Mouse (Mus musculus): ENCODE measurements at regions not wholly inside any gene's neighbourhood (a gene's known extent, or its start where the extent isn't known, plus 50 kb on each side); places are given as distances from the start of the nearest gene placed in this dataset.

DNA sequence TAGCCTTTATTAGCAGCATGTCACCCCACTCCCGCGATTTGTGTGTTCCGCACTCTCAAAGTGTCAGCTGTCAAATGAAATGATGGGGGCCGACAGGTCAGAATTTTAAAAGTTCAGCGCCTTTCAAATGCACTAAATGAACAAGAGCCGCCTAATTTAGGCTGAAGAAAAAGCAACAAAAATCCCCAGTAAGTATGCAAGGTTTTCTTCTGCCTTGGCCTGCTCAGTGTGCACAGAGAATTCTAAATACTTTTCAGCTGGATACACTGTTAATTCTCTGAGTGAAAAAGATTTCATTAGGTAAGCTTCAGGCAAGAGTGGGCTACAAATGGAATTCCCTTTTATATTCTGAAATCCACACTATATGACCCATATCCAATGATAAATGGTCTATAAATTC lies 125.9 kb upstream of the BC052040 start:
- WGBS: 13% methylated on average over 6 of the region's 6 CpGs
- H3K36me3 ChIP-seq (ENCODE audit: poor library complexity, severe bottlenecking): no peaks in the 10 kb centered on the region
- peak; percentile 63; the same call in 1 of the 2 replicates for ATAC-seq
- no peak overlapping the region for H3K4me3 ChIP-seq
- no peaks in the 10 kb centered on the region for H3K9me3 ChIP-seq (replicated peaks)
- H3K27me3 ChIP-seq: no peaks in the 10 kb centered on the region
- no peak overlapping the region for H3K4me2 ChIP-seq
- H3K27ac ChIP-seq: peak overlapping the region; percentile 59
- no peak overlapping the region for H3K9ac ChIP-seq
- H3K4me1 ChIP-seq: peaks cover 23% of the 10 kb centered on the region

DNA sequence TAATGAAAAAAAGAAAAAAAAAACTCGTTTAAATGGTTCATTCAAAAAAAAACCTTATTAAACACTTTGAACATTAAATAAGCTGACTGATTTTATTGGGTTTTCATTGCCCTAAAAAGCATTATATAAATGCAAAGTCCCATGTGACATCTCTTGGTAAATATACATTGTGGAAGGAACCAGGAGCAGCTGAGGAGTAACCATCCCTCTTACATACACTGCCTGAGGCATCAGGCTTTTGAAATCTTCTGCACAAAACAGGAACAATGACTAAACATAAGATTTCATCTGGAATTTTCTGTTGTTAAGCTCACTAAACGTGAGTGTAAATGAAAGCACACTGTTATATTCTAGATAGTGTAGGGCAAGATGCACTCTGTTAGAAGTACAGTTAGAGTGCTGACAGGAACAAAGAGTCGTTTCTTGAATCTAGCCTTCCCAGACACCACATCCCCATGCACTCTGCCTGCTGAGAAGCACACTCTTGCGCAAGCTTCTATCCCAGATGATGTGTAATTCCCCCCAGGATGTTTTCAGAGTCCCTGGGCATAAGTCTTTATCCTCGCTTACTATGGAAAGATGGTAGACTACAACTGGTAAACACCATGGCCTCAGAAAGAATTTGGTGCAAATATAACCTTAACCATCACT lies 125.0 kb upstream of the BC052040 start:
- Histone ChIP-seq H3K27me3 (no peaks in the 10 kb centered on the region), H3K9ac (no peak overlapping the region), H3K4me1 (peaks cover 31% of the 10 kb centered on the region), H3K4me2 (no peak overlapping the region), H3K9me3 (replicated peaks) (no peaks in the 10 kb centered on the region), H3K4me3 (no peak overlapping the region), H3K36me3 (ENCODE audit: poor library complexity, severe bottlenecking) (no peaks in the 10 kb centered on the region), H3K27ac (peak overlapping the region; percentile 70)
- 31% methylated on average over 5 of the region's 5 CpGs for WGBS
- ATAC-seq: peak; percentile 50; the same call in 1 of the 2 replicates

DNA sequence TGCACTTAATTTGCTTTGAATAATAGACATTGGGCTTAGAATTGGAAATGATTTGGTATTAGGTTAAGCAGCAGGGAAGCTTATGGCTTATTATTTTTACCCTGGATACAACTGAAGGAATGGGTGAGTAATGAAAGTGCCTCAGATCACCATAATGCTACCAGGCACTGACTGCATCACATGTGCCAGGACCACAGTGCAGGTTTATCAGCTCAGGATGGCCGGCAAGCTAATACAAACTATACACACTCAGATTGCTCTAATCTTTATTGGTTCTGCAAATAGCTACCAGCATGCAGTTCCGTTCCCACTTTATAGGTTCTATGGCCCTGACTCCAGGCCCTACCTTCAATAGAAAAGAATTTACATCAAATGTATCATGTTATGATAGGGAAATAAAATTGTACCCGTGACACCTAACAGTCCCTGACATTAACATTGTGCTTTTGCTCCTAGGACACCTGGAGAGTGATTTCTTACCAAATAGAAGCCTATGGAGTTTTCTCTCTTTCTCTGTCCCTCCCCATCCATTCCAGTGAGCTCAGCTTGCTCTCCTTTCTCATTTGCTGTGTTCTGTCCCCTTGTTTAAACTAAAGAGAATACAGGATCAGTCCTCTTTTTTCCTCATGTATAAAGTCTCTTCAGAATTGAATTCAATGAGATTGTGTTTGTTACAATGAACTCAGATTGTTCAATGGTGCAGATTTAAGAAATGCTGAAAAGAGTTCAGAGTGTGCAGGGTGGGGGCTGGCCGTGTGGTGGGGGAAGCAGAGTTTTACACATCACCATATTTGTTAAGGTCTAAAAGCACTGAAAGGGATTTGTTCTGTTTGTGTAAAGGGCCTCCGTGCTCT lies 121.3 kb upstream of the BC052040 start:
- Histone ChIP-seq H3K4me2 (no peak overlapping the region), H3K9ac (no peak overlapping the region), H3K36me3 (ENCODE audit: poor library complexity, severe bottlenecking) (no peaks in the 10 kb centered on the region), H3K4me3 (no peak overlapping the region), H3K9me3 (replicated peaks) (no peaks in the 10 kb centered on the region), H3K27me3 (no peaks in the 10 kb centered on the region), H3K4me1 (peaks cover 29% of the 10 kb centered on the region), H3K27ac (peak overlapping the region; percentile 51)
- WGBS: 9% methylated on average over 5 of the region's 5 CpGs
- peak; percentile 86 for ATAC-seq

DNA sequence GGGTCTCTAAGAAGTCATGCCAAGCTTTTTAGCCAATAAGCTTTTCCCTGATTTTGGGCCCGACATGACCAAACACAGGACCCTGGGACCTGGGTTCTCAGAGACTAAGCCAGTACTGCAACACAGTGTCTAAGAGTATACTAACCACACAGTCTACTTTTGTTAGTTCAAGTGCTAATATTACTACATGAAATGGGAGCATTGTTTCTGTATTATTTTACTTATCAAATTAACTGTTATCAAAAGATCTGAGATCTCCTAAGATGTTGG lies 120.7 kb upstream of the BC052040 start:
- peaks cover 29% of the 10 kb centered on the region for H3K4me1 ChIP-seq
- no peaks in the 10 kb centered on the region for H3K36me3 ChIP-seq (ENCODE audit: poor library complexity, severe bottlenecking)
- no peak overlapping the region for H3K9ac ChIP-seq
- 3% methylated on average over 1 of the region's 1 CpGs for whole genome bisulfite sequencing
- H3K27ac ChIP-seq: peak overlapping the region; percentile 45; the same call in 1 of the 2 replicates
- H3K4me3 ChIP-seq: no peak overlapping the region
- H3K27me3 ChIP-seq: no peaks in the 10 kb centered on the region
- H3K4me2 ChIP-seq: no peak overlapping the region
- H3K9me3 ChIP-seq (replicated peaks): no peaks in the 10 kb centered on the region
- no peak for ATAC-seq

DNA sequence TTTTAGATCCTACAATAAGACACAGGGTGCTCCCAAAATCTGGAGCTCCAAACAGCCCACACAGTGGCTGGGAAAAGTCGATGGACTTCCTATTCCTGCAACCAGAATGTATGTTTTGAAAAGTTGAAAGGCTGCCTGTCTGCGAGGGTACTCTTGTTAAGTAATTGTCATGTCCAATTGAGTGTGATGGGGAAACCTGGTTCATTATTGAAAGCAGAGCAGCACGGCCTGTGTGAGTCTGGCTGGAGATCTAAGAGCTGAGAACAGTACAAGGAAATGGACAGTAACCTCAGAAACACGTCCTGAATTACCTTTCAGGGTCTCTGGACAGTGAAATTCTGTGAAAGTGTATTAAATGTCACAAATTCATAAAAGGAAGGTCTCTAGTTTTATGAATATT lies 115.3 kb upstream of the BC052040 start:
- Histone ChIP-seq H3K9me3 (replicated peaks) (no peaks in the 10 kb centered on the region), H3K27ac (no peak overlapping the region), H3K9ac (no peak overlapping the region), H3K4me2 (no peak overlapping the region), H3K36me3 (ENCODE audit: poor library complexity, severe bottlenecking) (no peaks in the 10 kb centered on the region), H3K4me1 (peaks cover 34% of the 10 kb centered on the region), H3K4me3 (no peak overlapping the region), H3K27me3 (no peaks in the 10 kb centered on the region)
- no peak for ATAC-seq
- WGBS: 40% methylated on average over 4 of the region's 4 CpGs

DNA sequence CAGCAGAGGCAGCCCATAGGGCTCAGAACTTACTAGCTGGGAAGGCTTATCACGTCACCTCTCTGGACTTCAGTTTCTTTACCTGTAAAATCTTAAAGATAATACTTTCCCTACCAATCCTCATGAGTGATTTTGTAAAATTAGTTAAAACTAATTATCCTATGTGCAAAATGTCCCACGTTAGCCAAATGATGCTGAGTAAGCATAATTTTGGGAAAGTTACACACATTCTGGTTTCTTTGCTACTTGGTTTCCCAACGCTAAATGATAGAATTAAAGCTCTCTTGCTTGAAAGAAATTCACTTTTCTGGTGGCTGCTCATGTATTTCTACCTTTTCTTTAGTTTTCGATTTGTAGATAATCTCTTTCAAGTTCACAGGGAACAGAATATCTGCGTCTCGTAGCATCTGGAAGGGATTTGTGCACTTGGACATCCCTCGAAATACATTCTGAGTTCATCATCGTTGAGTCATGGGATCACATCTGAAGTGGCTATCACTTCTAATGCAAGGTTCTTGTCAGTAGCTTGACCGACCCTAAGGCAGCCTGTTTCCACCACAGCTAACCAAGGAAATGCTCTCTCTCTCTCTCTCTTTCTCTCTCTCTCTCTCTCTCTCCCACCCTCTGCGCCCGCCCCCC lies 114.3 kb upstream of the BC052040 start:
- Histone ChIP-seq H3K4me2 (no peak overlapping the region), H3K4me1 (peaks cover 28% of the 10 kb centered on the region), H3K27me3 (no peaks in the 10 kb centered on the region), H3K9me3 (replicated peaks) (no peaks in the 10 kb centered on the region), H3K9ac (no peak overlapping the region), H3K36me3 (ENCODE audit: poor library complexity, severe bottlenecking) (no peaks in the 10 kb centered on the region), H3K4me3 (no peak overlapping the region), H3K27ac (peak overlapping the region; percentile 25)
- WGBS: 87% methylated on average over 11 of the region's 11 CpGs
- ATAC-seq: no peak

DNA sequence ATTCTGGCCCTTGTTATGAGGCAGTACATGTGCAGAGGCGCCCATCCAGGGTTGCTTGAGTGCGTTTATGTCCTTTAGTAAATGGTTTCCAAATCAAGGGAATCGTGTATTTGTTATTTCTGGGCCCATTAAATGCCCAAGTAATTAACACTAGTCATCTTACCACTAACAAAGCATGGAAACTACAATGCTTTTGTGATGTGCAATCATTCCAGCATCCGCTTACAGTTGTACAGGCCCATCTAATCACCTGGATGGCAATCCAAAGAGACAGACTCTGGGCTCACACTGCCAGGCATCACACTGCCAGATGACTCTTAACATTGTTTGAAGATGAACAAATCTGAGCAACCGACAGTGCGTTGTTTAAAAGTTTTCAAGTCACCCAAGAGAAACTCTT lies 113.6 kb upstream of the BC052040 start:
- Histone ChIP-seq H3K27me3 (no peaks in the 10 kb centered on the region), H3K9me3 (replicated peaks) (no peaks in the 10 kb centered on the region), H3K9ac (no peak overlapping the region), H3K27ac (0 out of 2 replicates have a peak overlapping the region, but pooled peaks have one; percentile 25), H3K4me2 (peak overlapping the region; percentile 24; the same call in 1 of the 2 replicates), H3K4me1 (peaks cover 28% of the 10 kb centered on the region), H3K4me3 (no peak overlapping the region), H3K36me3 (ENCODE audit: poor library complexity, severe bottlenecking) (no peaks in the 10 kb centered on the region)
- ATAC-seq: no peak
- WGBS: 52% methylated on average over 6 of the region's 6 CpGs

DNA sequence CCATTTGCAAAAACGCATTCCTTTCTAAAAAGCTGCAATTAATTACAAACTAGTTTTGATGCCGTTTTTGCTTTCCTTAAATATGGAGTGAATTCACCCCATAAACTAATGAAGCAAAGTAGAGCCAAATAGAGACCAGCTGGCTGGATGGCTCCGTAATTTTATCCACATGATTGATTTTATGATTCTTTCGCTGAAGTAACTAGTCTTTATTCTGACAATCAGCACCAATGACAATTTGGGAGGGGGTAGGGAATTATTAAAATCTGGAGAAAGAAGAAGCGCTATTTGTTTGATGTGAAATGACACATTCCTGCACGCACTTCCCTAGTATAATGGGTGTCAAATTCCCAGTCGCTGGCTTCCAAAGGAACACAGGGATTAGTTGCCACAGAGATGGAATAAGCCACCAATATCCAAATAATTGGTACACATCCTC lies 113.0 kb upstream of the BC052040 start:
- no peak overlapping the region for H3K27ac ChIP-seq
- 24% methylated on average over 7 of the region's 7 CpGs for WGBS
- peak; percentile 24; the same call in 1 of the 2 replicates for ATAC-seq

DNA sequence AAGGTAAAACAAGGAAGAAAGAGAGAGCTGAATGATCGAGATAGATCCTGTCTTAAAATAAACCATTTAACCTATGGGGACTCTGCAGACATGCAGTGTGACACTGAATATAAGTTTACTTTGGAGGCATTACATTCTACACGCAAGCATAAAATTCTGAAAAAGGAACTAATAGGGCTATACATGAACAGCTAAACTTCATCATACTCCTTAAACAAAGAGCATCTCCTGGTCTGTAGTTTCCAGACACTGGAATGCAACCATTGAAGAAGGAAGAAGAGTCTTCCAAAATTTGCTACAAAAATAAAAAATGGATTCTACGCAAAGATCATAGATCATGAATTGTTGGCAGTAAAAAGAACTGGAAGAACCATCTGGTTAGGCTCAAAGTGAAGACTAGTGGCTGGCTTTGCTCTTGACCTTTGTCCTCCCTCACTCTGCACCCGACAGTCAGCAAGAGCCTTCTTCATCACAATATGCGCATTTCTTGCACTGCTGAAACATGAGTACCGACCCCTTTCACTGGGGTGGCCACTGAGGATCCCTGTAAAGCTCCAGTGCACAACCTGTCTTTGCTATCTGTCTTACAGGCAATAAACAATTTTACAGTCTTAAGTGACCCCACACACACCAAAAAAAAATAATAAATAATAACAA lies 112.2 kb upstream of the BC052040 start:
- Histone ChIP-seq H3K4me3 (no peak overlapping the region), H3K9me3 (replicated peaks) (no peaks in the 10 kb centered on the region), H3K4me1 (peaks cover 28% of the 10 kb centered on the region), H3K27me3 (no peaks in the 10 kb centered on the region), H3K27ac (no peak overlapping the region), H3K9ac (no peak overlapping the region), H3K36me3 (ENCODE audit: poor library complexity, severe bottlenecking) (no peaks in the 10 kb centered on the region), H3K4me2 (no peak overlapping the region)
- ATAC-seq: no peak
- WGBS: 78% methylated on average over 6 of the region's 6 CpGs

More for the DNA sequence above, 113.0 kb upstream of the BC052040 start:
- Histone ChIP-seq H3K4me3 (no peak overlapping the region), H3K27me3 (no peaks in the 10 kb centered on the region), H3K9ac (no peak overlapping the region), H3K4me1 (peaks cover 28% of the 10 kb centered on the region), H3K36me3 (ENCODE audit: poor library complexity, severe bottlenecking) (no peaks in the 10 kb centered on the region), H3K9me3 (replicated peaks) (no peaks in the 10 kb centered on the region), H3K4me2 (peak overlapping the region; percentile 24; the same call in 1 of the 2 replicates)

DNA sequence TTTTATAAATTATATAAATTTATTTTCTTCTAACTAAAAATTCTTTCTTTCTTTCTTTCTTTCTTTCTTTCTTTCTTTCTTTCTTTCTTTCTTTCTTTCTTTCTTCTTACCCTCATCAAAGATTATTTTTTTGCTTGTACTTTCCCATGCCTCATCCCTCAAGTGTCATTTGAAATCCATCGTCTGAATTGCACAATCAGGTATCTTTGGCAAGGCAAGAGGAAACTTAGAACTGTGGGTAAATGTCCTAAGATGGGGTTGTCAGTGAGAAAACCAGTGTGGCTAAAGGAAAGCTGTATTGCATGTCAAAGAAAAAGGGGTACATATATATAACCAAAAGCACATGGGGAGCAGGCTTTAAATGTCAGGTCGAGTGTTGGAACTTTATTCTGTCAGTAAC lies 109.1 kb upstream of the BC052040 start:
- peaks cover 14% of the 10 kb centered on the region for H3K4me1 ChIP-seq
- no peak for ATAC-seq
- no peak overlapping the region for H3K4me2 ChIP-seq
- H3K9ac ChIP-seq: no peak overlapping the region
- H3K36me3 ChIP-seq (ENCODE audit: poor library complexity, severe bottlenecking): no peaks in the 10 kb centered on the region
- H3K27ac ChIP-seq: no peak overlapping the region
- no peaks in the 10 kb centered on the region for H3K9me3 ChIP-seq (replicated peaks)
- H3K4me3 ChIP-seq: no peak overlapping the region
- no peaks in the 10 kb centered on the region for H3K27me3 ChIP-seq
- WGBS: 87% methylated on average over 2 of the region's 2 CpGs

DNA sequence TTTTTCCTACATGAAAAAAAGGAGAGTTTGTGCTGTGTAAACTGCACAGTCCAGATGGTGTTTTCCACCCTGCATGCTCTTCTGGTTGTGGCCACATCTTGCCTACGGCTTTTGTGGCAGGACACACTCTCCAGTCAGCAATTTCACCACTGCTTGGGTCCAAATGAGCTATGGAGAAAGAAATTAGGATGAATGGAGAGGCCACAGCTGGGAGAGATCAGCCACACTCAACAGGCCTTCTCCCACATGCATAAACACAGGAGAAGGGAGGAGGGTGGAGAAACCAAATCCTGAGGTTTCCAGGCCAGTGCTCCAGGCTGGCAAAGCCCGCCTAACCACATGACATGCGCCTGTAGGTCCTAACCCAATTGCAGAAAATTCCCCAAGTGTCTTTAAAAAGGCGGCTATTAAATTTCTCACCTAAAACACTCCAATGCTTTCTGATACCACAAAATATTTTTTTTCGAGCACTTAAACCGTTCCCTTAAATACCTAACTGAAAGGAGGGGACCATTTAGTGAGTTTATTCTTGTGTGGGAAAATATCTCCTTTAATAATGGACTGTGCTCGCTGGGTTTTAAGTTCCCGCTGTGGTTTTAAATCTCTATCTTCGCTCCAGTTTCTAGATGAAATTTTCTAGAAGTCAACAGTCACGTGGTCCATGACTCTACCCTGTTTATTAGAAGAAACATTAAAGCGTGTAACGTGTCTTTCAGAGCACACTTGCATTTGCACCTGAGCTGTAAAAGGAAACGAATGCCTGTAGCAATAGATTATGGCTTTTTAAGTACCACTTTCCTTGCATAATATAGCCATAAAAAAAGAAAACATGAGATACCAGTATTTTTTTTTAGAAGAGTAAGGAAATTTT lies 97.9 kb upstream of the BC052040 start:
- Histone ChIP-seq H3K9ac (no peak overlapping the region), H3K4me1 (0 out of 2 replicates have a peak, but pooled peaks cover 5% of the 10 kb centered on the region), H3K4me2 (no peak overlapping the region), H3K27me3 (no peaks in the 10 kb centered on the region), H3K27ac (no peak overlapping the region), H3K36me3 (ENCODE audit: poor library complexity, severe bottlenecking) (no peaks in the 10 kb centered on the region), H3K4me3 (no peak overlapping the region), H3K9me3 (replicated peaks) (no peaks in the 10 kb centered on the region)
- ATAC-seq: no peak
- WGBS: 91% methylated on average over 13 of the region's 13 CpGs
